Mouse (Mus musculus): ENCODE data around the gene Srgn. TPM values are rescaled to one million over a fixed set of nuclear protein-coding genes. Genes with fewer than 3 reads are reported as not detected.

Srgn gene
- polyA plus RNA-seq, 1 experiment from 2014 or later = 4.6 TPM

DNA sequence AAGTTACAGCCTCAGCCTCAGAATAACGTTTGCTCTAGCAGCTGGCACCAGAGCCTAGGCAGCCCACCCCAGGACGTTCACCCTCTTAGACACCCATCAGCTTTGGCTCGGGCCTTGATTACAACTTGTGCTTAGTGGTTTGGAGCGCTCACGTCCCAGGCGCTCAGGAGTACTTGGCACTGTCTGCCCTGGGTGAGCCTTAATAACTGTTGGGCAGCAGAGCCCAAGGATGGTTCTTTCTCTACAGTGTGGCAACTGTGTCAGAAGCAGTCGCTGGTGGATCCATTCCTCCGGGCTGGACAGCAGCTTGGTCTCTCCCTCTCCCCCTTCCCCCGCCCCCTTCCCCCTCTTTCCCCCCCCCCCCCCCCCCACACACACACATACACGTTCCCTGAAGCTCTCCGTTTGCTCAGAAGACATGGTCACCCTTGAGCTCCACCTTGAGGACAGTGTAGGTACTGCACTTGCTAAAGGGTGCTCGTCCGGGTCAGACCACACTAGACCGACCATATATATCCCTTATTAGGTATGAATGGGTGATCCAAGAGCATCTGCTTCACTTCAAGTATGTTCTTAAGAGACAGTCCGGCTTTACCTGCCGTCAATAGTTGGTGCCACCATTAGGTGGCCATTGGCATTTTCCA lies 22.4 kb upstream of the Srgn start:
- no peaks in the 10 kb centered on the region for H3K9me3 ChIP-seq (ENCODE audit: control insufficient read depth, low read length)
- H3K4me2 ChIP-seq (ENCODE audit: low read depth, low read length) = no peak overlapping the region
- no peaks in the 10 kb centered on the region for H3K36me3 ChIP-seq (ENCODE audit: control insufficient read depth, insufficient read depth, low read length)
- no peaks in the 10 kb centered on the region for H3K27me3 ChIP-seq (ENCODE audit: control insufficient read depth, insufficient read depth, low read length)
- no peak for ATAC-seq (ENCODE audit: low read depth)
- no peak overlapping the region for H3K27ac ChIP-seq (ENCODE audit: low read depth, low read length)
- no peak overlapping the region for H3K9ac ChIP-seq (replicated peaks; ENCODE audit: low read depth, low read length)
- 36% methylated on average over 14 of the region's 16 CpGs for WGBS
- H3K4me1 ChIP-seq (ENCODE audit: control insufficient read depth, insufficient read depth, low read length) = no peaks in the 10 kb centered on the region
- H3K4me3 ChIP-seq (ENCODE audit: low read depth, low read length) = no peak overlapping the region

DNA sequence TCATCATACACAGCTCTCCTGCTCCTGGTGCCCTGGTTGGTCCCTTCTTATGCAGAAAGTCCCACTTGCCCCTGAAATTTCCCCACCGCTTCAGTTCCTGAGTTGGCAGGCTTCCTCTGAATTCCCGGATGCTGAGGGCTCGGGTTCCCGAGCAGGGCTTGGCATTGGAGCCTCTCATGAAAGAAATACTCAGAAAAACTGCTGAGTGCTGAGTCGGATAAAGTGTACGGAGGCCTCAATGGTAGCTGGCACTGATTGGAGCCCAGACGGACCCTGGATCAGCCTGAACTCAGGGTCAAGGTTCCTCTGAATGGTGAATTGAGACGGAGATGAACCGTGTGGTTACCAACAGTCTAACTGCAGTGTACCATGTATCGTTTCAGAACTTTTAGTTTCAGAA lies 19.2 kb upstream of the Srgn start:
- H3K9me3 ChIP-seq (ENCODE audit: control insufficient read depth, low read length) = no peaks in the 10 kb centered on the region
- no peak overlapping the region for H3K4me2 ChIP-seq (ENCODE audit: low read depth, low read length)
- no peak for ATAC-seq (ENCODE audit: low read depth)
- H3K4me1 ChIP-seq (ENCODE audit: control insufficient read depth, insufficient read depth, low read length) = no peaks in the 10 kb centered on the region
- no peak overlapping the region for H3K9ac ChIP-seq (replicated peaks; ENCODE audit: low read depth, low read length)
- WGBS = 86% methylated on average over 10 of the region's 10 CpGs
- H3K36me3 ChIP-seq (ENCODE audit: control insufficient read depth, insufficient read depth, low read length) = no peaks in the 10 kb centered on the region
- no peaks in the 10 kb centered on the region for H3K27me3 ChIP-seq (ENCODE audit: control insufficient read depth, insufficient read depth, low read length)
- no peak overlapping the region for H3K4me3 ChIP-seq (ENCODE audit: low read depth, low read length)
- no peak overlapping the region for H3K27ac ChIP-seq (ENCODE audit: low read depth, low read length)

- no peak overlapping the region for H3K4me2 ChIP-seq (ENCODE audit: low read depth, low read length)
- H3K9me3 ChIP-seq (ENCODE audit: control insufficient read depth, low read length) = no peaks in the 10 kb centered on the region
- no peaks in the 10 kb centered on the region for H3K36me3 ChIP-seq (ENCODE audit: control insufficient read depth, insufficient read depth, low read length)
- no peaks in the 10 kb centered on the region for H3K4me1 ChIP-seq (ENCODE audit: control insufficient read depth, insufficient read depth, low read length)
- H3K4me3 ChIP-seq (ENCODE audit: low read depth, low read length) = no peak overlapping the region
- H3K9ac ChIP-seq (replicated peaks; ENCODE audit: low read depth, low read length) = no peak overlapping the region
- no peaks in the 10 kb centered on the region for H3K27me3 ChIP-seq (ENCODE audit: control insufficient read depth, insufficient read depth, low read length)
- H3K27ac ChIP-seq (ENCODE audit: low read depth, low read length) = no peak overlapping the region
- ATAC-seq (ENCODE audit: low read depth) = no peak
Observed at GRCm38 (mm10) chr10:62545759-62546158, 18.5 kb upstream of the Srgn start.

GRCm38 (mm10) chr10:62544316-62544715 lies 17.1 kb upstream of the Srgn start:
- H3K4me1 ChIP-seq (ENCODE audit: control insufficient read depth, insufficient read depth, low read length) = no peaks in the 10 kb centered on the region
- H3K9me3 ChIP-seq (ENCODE audit: control insufficient read depth, low read length) = no peaks in the 10 kb centered on the region
- no peak for ATAC-seq (ENCODE audit: low read depth)

DNA sequence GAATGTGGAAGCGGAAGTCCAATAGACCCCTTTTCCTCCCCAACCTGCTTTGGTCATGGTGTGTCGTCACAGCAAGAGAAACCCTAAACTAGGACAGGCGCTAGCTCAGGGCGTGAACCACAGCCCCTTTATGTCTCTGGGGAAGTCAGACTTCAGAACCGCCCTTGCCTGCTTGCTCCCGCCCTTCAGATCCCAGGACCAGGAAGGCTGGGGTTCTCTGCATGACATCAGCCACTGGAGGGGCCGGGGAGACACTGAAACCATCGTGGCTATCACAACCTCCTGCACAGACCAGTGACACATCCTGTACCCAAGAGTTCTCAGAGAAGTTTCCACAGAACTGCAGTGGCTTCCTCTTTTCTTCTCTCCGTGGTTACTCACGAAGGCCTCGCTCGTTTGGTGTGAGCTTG lies 16.2 kb upstream of the Srgn start:
- no peak overlapping the region for H3K9ac ChIP-seq (replicated peaks; ENCODE audit: low read depth, low read length)
- no peaks in the 10 kb centered on the region for H3K4me1 ChIP-seq (ENCODE audit: control insufficient read depth, insufficient read depth, low read length)
- H3K4me2 ChIP-seq (ENCODE audit: low read depth, low read length) = no peak overlapping the region
- no peak overlapping the region for H3K4me3 ChIP-seq (ENCODE audit: low read depth, low read length)
- no peaks in the 10 kb centered on the region for H3K36me3 ChIP-seq (ENCODE audit: control insufficient read depth, insufficient read depth, low read length)
- H3K27ac ChIP-seq (ENCODE audit: low read depth, low read length) = no peak overlapping the region
- ATAC-seq (ENCODE audit: low read depth) = no peak
- H3K9me3 ChIP-seq (ENCODE audit: control insufficient read depth, low read length) = no peaks in the 10 kb centered on the region
- WGBS = 84% methylated on average over 12 of the region's 12 CpGs
- no peaks in the 10 kb centered on the region for H3K27me3 ChIP-seq (ENCODE audit: control insufficient read depth, insufficient read depth, low read length)

More at GRCm38 (mm10) chr10:62544316-62544715, 17.1 kb upstream of the Srgn start:
- WGBS = 93% methylated on average over 4 of the region's 4 CpGs
- H3K4me2 ChIP-seq (ENCODE audit: low read depth, low read length) = no peak overlapping the region
- H3K9ac ChIP-seq (replicated peaks; ENCODE audit: low read depth, low read length) = no peak overlapping the region
- H3K36me3 ChIP-seq (ENCODE audit: control insufficient read depth, insufficient read depth, low read length) = no peaks in the 10 kb centered on the region
- no peaks in the 10 kb centered on the region for H3K27me3 ChIP-seq (ENCODE audit: control insufficient read depth, insufficient read depth, low read length)
- H3K4me3 ChIP-seq (ENCODE audit: low read depth, low read length) = no peak overlapping the region
- H3K27ac ChIP-seq (ENCODE audit: low read depth, low read length) = no peak overlapping the region

DNA sequence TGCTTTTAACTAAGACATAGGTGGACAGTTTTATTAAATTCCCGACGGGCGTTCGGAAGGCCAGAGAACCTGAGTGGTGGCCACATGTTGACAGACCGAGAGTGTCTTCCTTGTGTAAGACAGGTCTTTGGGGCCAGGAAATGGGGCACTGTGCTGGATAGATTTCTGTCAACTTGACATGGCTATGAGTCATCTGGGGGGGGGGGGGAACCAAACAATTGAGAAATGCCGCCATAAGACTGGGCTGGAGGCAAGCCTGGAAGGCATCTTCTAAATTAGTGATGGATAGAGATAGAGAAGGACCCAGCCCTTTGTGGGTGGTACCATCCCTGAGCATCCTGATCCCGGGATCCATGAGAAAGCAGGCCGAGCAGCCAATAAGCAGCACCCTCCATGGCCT lies 15.7 kb upstream of the Srgn start:
- Histone ChIP-seq H3K4me2 (ENCODE audit: low read depth, low read length) (no peak overlapping the region), H3K36me3 (ENCODE audit: control insufficient read depth, insufficient read depth, low read length) (no peaks in the 10 kb centered on the region), H3K9me3 (ENCODE audit: control insufficient read depth, low read length) (no peaks in the 10 kb centered on the region), H3K9ac (replicated peaks; ENCODE audit: low read depth, low read length) (no peak overlapping the region), H3K4me1 (ENCODE audit: control insufficient read depth, insufficient read depth, low read length) (no peaks in the 10 kb centered on the region), H3K4me3 (ENCODE audit: low read depth, low read length) (no peak overlapping the region), H3K27me3 (ENCODE audit: control insufficient read depth, insufficient read depth, low read length) (no peaks in the 10 kb centered on the region), H3K27ac (ENCODE audit: low read depth, low read length) (no peak overlapping the region)
- no peak for ATAC-seq (ENCODE audit: low read depth)
- WGBS = 95% methylated on average over 8 of the region's 8 CpGs

GRCm38 (mm10) chr10:62542507-62542906 lies 15.3 kb upstream of the Srgn start:
- Histone ChIP-seq H3K4me2 (ENCODE audit: low read depth, low read length) (no peak overlapping the region), H3K27me3 (ENCODE audit: control insufficient read depth, insufficient read depth, low read length) (no peaks in the 10 kb centered on the region), H3K4me1 (ENCODE audit: control insufficient read depth, insufficient read depth, low read length) (no peaks in the 10 kb centered on the region), H3K9me3 (ENCODE audit: control insufficient read depth, low read length) (no peaks in the 10 kb centered on the region), H3K36me3 (ENCODE audit: control insufficient read depth, insufficient read depth, low read length) (no peaks in the 10 kb centered on the region), H3K4me3 (ENCODE audit: low read depth, low read length) (no peak overlapping the region), H3K27ac (ENCODE audit: low read depth, low read length) (no peak overlapping the region), H3K9ac (replicated peaks; ENCODE audit: low read depth, low read length) (no peak overlapping the region)
- WGBS = 97% methylated on average over 9 of the region's 12 CpGs
- no peak for ATAC-seq (ENCODE audit: low read depth)

GRCm38 (mm10) chr10:62541499-62541898 lies 14.2 kb upstream of the Srgn start:
- Histone ChIP-seq H3K27me3 (ENCODE audit: control insufficient read depth, insufficient read depth, low read length) (no peaks in the 10 kb centered on the region), H3K4me2 (ENCODE audit: low read depth, low read length) (no peak overlapping the region), H3K9ac (replicated peaks; ENCODE audit: low read depth, low read length) (no peak overlapping the region), H3K9me3 (ENCODE audit: control insufficient read depth, low read length) (no peaks in the 10 kb centered on the region), H3K4me1 (ENCODE audit: control insufficient read depth, insufficient read depth, low read length) (no peaks in the 10 kb centered on the region), H3K36me3 (ENCODE audit: control insufficient read depth, insufficient read depth, low read length) (no peaks in the 10 kb centered on the region), H3K4me3 (ENCODE audit: low read depth, low read length) (no peak overlapping the region), H3K27ac (ENCODE audit: low read depth, low read length) (no peak overlapping the region)
- WGBS = 95% methylated on average over 12 of the region's 12 CpGs
- no peak for ATAC-seq (ENCODE audit: low read depth)

DNA sequence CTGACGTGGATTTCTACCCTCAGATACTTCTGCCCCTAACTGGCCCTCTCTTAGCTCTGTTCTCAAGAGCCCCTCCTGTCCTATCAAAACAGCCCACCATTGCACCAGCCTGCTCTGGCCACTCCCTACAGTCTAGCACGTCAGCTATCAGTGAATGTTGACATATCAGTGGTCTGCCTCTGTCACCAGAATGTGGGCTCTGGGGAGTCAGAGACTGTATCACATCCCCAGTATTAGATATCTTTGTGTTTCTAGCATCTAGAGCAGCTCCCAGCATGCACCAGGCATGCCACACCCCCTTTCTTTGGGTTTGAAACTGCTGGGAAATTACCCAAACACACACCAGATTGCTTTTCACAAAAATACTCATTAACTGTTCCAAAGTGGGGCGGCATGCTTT lies 13.5 kb upstream of the Srgn start:
- no peaks in the 10 kb centered on the region for H3K36me3 ChIP-seq (ENCODE audit: control insufficient read depth, insufficient read depth, low read length)
- H3K27me3 ChIP-seq (ENCODE audit: control insufficient read depth, insufficient read depth, low read length) = no peaks in the 10 kb centered on the region
- 72% methylated on average over 3 of the region's 3 CpGs for WGBS
- H3K4me3 ChIP-seq (ENCODE audit: low read depth, low read length) = no peak overlapping the region
- no peak overlapping the region for H3K9ac ChIP-seq (replicated peaks; ENCODE audit: low read depth, low read length)
- no peaks in the 10 kb centered on the region for H3K9me3 ChIP-seq (ENCODE audit: control insufficient read depth, low read length)
- H3K4me2 ChIP-seq (ENCODE audit: low read depth, low read length) = no peak overlapping the region
- H3K4me1 ChIP-seq (ENCODE audit: control insufficient read depth, insufficient read depth, low read length) = no peaks in the 10 kb centered on the region
- ATAC-seq (ENCODE audit: low read depth) = no peak
- no peak overlapping the region for H3K27ac ChIP-seq (ENCODE audit: low read depth, low read length)

Measured in neural tube, embryonic 14.5 days (tissue).